Mouse (Mus musculus) brain, embryonic 14.5 days (tissue): ENCODE measurements around the gene E030025P04Rik.

Experiments used
- CTCF ChIP-seq: fragments of 200-500 bp; IDR thresholded peaks from 2 replicates; pipeline ENCODE4 v1.5.1; 2012; ENCODE audit warnings: inconsistent platforms, mild to moderate bottlenecking, moderate library complexity, borderline replicate concordance; ENCODE audit not compliant: insufficient read depth, insufficient read length; ENCODE audit errors: extremely low read depth
- POLR2A ChIP-seq: fragments of 200-500 bp; IDR thresholded peaks from 2 replicates; pipeline ENCODE4 v1.6.1; 2012; ENCODE audit warnings: mild to moderate bottlenecking, inconsistent platforms, borderline replicate concordance; ENCODE audit not compliant: poor library complexity, insufficient read depth, insufficient read length, severe bottlenecking; ENCODE audit errors: extremely low read depth

DNA sequence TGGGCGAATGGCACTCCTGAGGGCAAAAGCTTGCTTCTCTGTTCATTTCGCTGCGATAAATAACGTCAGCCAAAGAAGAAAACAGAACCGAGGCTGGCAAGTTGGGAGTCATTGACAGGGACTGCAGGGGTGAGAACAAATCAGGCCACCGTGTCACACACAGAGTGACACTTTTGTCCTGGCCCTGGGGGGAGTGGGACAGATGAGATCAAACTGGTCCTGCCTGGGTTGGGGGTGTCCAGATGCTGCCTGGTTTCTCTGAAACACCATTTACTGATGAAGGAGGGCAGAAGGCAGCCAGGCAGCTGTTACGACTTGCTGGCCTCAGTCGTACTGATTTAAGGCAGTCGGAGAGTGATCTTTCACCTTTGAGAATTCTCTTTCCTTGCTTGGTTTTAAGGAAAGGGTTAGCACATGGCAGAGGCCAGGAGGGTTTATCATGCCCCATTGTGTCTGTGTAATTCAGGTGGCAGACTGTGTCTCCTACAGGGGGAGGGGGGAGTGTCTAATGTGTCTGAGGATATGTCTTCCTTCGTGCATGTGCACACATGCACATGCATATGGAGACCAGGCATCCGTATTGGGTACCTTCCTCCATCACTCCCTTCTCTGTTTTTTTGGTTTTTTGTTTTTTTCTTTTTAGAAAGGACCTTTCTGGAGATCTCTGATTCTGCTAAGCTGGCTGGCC, 36.5 kb downstream of the E030025P04Rik start:
- TF ChIP-seq CTCF (no peak), POLR2A (no peak)
